Mouse (Mus musculus): ENCODE results near the gene Pacsin2.

DNA sequence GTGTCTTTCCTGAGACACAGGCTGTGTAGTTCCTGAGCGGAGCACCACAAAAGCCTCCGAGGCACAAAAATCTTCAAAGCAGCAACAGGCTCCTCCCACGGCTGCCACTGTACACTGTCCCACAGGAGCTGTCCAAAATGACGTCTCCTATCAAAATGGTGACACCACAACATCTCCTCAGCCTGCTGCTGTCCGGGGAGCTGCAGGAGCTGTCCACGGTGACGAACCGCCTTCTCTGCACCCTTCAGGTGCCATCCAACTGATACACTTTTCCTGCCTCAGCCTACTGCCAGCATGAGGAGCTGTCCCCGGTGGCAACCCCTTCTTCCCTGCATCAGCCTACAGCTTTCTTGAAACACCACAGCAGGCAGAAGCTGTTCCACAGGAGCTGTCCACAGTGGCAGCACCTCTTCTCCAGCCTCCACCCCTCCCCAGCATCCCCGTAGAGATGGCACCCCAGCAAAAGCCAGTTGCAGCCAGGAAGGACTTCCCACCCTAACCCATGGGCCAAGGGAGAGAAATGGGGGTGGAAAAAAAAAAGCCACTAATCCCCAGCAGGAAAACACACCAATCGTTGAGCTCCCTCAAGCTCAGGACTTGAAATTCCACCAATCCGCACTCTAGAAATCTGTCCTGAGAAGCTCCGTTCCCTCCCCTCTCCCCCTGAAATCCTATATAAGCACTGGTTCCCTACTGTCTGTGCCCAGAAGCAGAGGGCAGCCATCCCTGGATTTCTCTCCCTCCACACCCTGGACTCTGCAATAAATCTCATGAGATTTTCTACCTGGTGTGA is 48.3 kb upstream of the Pacsin2 start:
- TF ChIP-seq CTCF (IDR thresholded peaks at IDR 0.05; ENCODE audit: low read depth, low read length): no peak
- TF ChIP-seq POLR2A (IDR thresholded peaks at IDR 0.05; ENCODE audit: insufficient read depth, low read length): no peak
